Mouse (Mus musculus) limb, embryonic 15.5 days (tissue): ENCODE data around the gene Slc25a41. TPM values are rescaled to one million over a fixed set of nuclear protein-coding genes. Genes with fewer than 3 reads are reported as not detected.

Experiments
- ATAC-seq: fragments of 200-750 bp; cut with Nextera tagmentation; 2 replicates; pipeline ENCODE4 v1.8.0; 2017; ENCODE audit warnings: low read depth, moderate TSS enrichment; ENCODE audit not compliant: insufficient number of reproducible peaks, low FRiP score, low TSS enrichment
- H3K27ac ChIP-seq: fragments of 300-500 bp; sonication (generic); 2 replicates; pipeline ENCODE4 v1.5.1; 2015; ENCODE audit warnings: moderate library complexity, mild to moderate bottlenecking, inconsistent platforms
- H3K27me3 ChIP-seq: fragments of 300-500 bp; sonication (generic); 2 replicates; pipeline ENCODE4 v1.6.1; 2015; ENCODE audit warnings: inconsistent platforms
- H3K36me3 ChIP-seq: fragments of 300-500 bp; sonication (generic); 2 replicates; pipeline ENCODE4 v1.6.1; 2015; ENCODE audit warnings: inconsistent platforms
- H3K4me1 ChIP-seq: fragments of 300-500 bp; sonication (generic); 2 replicates; pipeline ENCODE4 v1.6.1; 2015; ENCODE audit warnings: inconsistent platforms
- H3K4me2 ChIP-seq: fragments of 300-500 bp; sonication (generic); 2 replicates; pipeline ENCODE4 v1.6.1; 2015; ENCODE audit warnings: mild to moderate bottlenecking, inconsistent platforms
- H3K4me3 ChIP-seq: fragments of 300-500 bp; sonication (generic); 2 replicates; pipeline ENCODE4 v1.5.1; 2015; ENCODE audit warnings: mild to moderate bottlenecking, inconsistent platforms
- H3K9ac ChIP-seq: fragments of 300-500 bp; sonication (generic); 2 replicates; pipeline ENCODE4 v1.6.1; 2015; ENCODE audit warnings: inconsistent platforms
- H3K9me3 ChIP-seq: fragments of 300-500 bp; sonication (generic); 2 replicates; pipeline ENCODE4 v1.6.1; 2016; ENCODE audit warnings: inconsistent platforms
- WGBS: fragments of 180-500 bp; shearing (Covaris S2); methylation state at CpG from one replicate; pipeline ENCODE4 v1.1.7; 2015; 5-methylcytosine and 5-hydroxymethylcytosine counted together
- polyA plus RNA-seq: library from polyadenylated mRNA; unstranded; fragments of >200 nt; fragmentation: Nextera tagmentation; extraction: Ambion mirVana; gene quantifications from 2 replicates; pipeline ENCODE4 v1.2.1, GENCODE M21; 2015

The Slc25a41 gene
- polyA plus RNA-seq, 1 experiment from 2014 or later: not detected

DNA sequence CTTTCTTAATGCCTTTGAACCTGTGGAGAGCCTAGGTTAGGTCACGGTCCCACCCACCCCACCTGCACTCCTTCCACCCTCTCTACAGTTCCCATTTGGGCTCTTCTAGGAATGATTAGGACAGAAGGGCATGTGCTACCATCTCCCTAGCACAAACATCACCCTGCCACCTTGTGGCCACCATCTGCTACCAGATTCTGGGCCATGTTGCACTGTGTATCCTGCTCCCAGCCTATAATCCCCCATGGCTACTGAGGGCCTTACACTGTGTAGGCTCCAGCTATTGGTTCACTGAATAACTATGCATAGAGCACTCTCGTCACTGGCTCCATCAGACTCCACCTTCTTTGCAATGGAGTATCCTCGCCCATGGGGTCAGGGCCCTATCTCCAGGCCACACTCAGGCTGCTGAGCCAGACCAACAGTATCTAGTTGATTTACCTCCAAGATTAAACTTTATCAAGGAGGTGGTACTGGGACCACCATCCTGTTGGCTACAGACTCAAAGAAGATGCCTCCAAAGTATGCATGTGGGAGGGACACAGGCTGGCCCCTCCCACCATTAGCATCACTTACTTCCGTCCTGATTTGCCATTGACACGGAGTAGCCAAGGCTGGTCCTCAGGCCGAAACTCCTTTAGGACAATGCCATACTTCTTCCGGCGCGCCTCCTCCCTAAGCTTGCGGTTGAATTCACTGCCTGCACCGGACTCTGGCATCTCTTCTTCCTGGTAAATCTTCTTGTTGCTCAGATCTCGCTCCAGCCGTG is 34.1 kb downstream of the Slc25a41 start:
- H3K27ac ChIP-seq: no peak overlapping the region; the same call in 1 of the 2 replicates
- ATAC-seq: no peak
- no peak overlapping the region for H3K4me3 ChIP-seq
- H3K9ac ChIP-seq: no peak overlapping the region
- no peak overlapping the region for H3K4me2 ChIP-seq
- 96% methylated on average over 13 of the region's 13 CpGs for WGBS
- peaks cover 66% of the 10 kb centered on the region for H3K36me3 ChIP-seq
- H3K27me3 ChIP-seq: no peaks in the 10 kb centered on the region
- H3K9me3 ChIP-seq: no peaks in the 10 kb centered on the region
- H3K4me1 ChIP-seq: peaks cover 15% of the 10 kb centered on the region

DNA sequence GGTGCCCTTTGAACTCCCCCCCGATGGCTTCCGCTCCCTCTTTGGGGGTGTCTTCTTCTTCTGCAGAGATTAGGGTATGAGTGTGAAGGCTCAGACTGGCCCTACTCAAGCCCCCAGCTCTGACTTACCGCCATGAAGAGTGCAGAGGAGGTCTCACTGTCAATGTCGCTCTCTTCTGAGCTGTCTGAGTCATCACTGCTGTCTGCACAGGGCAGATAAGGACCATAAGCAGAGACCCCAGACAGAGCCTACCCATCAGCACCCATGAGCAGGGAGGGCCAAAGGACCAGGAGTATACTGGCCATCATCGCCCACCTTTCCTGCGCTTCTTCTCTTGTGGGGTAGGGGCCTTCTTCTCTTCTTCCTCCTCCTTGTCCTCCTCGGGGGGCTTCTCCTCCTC is 37.5 kb downstream of the Slc25a41 start:
- Histone ChIP-seq H3K4me3 (no peak overlapping the region), H3K27me3 (no peaks in the 10 kb centered on the region), H3K9ac (no peak overlapping the region), H3K4me1 (no peaks in the 10 kb centered on the region), H3K36me3 (peaks cover 79% of the 10 kb centered on the region), H3K4me2 (no peak overlapping the region), H3K27ac (no peak overlapping the region), H3K9me3 (no peaks in the 10 kb centered on the region)
- 90% methylated on average over 7 of the region's 7 CpGs for WGBS
- ATAC-seq: no peak

DNA sequence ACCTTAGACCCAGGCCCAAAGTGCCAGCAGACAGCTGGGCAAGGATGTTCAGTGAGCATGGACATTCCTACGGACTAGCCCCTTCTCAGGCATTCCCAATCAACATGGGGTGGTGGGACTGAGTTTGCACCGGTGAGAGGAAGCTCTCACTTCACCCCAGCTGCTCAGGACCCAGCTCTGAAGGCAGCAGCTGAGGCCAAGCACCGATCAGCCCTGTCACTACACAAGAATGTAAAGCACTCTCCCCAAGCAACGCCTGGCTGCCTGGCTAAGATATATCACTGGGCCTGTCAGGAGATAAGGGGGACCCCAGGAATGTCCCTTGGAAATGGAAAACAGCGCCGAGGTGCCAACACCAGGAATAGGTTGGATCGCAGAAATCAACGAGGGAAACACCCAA is 40.2 kb downstream of the Slc25a41 start:
- Histone ChIP-seq H3K27ac (peak overlapping the region; percentile 27; the same call in 1 of the 2 replicates), H3K4me3 (no peak overlapping the region), H3K36me3 (peaks cover 67% of the 10 kb centered on the region), H3K9me3 (no peaks in the 10 kb centered on the region), H3K27me3 (no peaks in the 10 kb centered on the region), H3K4me1 (peaks cover 10% of the 10 kb centered on the region), H3K4me2 (no peak overlapping the region), H3K9ac (no peak overlapping the region)
- WGBS: 59% methylated on average over 8 of the region's 8 CpGs
- no peak for ATAC-seq

DNA sequence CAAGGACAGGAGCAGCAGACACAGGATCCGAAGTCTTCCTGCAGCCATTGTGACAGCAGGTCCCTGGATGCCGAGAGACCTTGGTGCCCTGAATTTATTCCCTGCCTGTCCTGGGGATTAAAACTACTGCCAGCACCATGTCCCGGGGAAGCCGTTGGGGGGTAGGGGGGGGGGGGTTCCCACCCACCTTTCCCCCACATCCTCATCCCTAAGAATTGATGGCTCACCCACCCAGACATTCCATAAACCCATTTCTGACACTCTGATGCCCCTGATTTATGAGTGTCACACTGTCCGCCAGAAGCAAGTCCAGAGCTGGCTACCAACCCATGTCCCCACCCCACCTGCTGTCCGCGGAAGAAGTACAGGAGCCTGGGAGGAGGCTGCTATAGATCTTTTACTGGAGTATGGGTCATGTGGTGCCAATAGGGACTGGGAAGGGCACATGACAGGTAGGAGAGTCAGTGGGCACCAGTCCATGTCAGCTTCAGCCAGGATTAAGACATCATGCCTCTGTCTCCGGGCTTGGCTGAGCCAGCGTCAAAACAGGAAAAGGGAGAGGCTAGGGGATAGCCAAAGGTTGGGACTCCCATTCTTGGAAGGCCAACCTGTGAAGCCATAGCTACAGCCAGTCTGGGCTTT is 41.4 kb downstream of the Slc25a41 start, which contains the start of gene Pspn:
Gene Pspn (minus strand): TSS at position 51 of the 642 bp plus-strand sequence.
- no peaks in the 10 kb centered on the region for H3K9me3 ChIP-seq
- 80% methylated on average over 9 of the region's 9 CpGs for WGBS
- no peak within 1 kb of the TSS for H3K4me2 ChIP-seq
- no peaks in the 10 kb centered on the region for H3K27me3 ChIP-seq
- no peak within 1 kb of the TSS for H3K27ac ChIP-seq
- H3K4me1 ChIP-seq: peaks cover 10% of the 10 kb centered on the region
- H3K36me3 ChIP-seq: peaks cover 67% of the 10 kb centered on the region
- H3K9ac ChIP-seq: no peak within 1 kb of the TSS
- H3K4me3 ChIP-seq: no peak within 1 kb of the TSS
- ATAC-seq: no peak

DNA sequence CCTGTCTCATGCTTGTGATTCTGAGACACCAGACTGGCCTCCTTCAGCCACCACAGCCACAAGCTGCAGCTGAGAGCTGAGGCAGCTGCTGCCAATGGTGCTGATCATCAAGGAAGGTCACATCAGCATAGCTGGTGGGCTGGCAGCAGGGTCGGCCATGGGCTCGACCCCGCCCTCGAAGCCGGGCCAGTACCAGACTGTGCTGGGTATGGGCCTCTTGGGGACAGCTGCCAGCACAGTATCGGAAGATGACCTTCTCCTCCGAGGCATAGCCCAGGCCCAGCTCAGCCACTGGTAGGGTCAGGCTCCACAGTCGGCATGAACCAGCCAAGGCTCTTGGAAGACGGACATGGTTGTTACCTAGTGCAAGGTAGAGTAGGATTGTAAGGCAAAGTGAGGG is 42.0 kb downstream of the Slc25a41 start:
- Histone ChIP-seq H3K27ac (no peak overlapping the region), H3K4me3 (no peak overlapping the region), H3K9me3 (no peaks in the 10 kb centered on the region), H3K4me1 (peaks cover 10% of the 10 kb centered on the region), H3K36me3 (peaks cover 67% of the 10 kb centered on the region), H3K4me2 (no peak overlapping the region), H3K27me3 (no peaks in the 10 kb centered on the region), H3K9ac (no peak overlapping the region)
- 88% methylated on average over 9 of the region's 9 CpGs for WGBS
- no peak for ATAC-seq

DNA sequence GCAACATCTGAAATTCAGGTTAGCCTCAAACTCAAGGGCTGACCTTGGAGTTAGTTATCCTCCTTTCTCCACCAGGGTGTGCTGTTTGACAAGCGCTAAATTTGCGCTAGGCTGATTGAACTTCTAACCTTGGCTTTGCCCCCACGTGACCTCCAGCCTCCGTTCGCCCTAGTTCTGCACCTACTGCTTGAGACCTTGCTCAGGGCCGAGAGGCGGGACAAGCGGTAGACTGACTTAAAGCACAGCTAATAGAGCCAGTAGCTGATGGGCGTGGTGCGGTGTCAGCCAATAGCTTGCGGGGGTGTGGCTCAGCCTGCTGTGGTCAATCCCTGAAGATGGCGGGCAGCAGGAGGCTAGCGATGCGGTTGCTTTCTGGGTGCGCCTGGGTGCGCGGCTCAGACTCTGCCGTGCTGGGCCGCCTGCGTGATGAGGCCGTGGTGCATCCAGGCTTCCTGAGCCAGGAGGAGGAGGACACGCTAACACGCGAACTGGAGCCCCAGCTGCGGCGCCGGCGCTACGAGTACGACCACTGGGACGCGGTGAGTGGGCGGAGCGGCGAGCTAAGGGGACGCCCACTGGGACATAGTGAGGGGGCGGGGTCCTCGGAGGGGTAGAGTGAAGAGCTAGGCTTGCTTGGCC is 44.3 kb downstream of the Slc25a41 start, which contains the start of gene Alkbh7:
Gene Alkbh7 (plus strand): TSS at position 311 of the 639 bp plus-strand sequence.
- WGBS: under 1% methylated on average over 38 of the region's 38 CpGs
- Histone ChIP-seq H3K36me3 (peaks cover 68% of the 10 kb centered on the region), H3K4me2 (peak within 1 kb of the TSS; percentile 70), H3K27me3 (no peaks in the 10 kb centered on the region), H3K9ac (peak within 1 kb of the TSS; percentile 65), H3K4me3 (peak within 1 kb of the TSS; percentile 91), H3K4me1 (peaks cover 10% of the 10 kb centered on the region), H3K27ac (peak within 1 kb of the TSS; percentile 74), H3K9me3 (no peaks in the 10 kb centered on the region)
- ATAC-seq: peak; percentile 98

DNA sequence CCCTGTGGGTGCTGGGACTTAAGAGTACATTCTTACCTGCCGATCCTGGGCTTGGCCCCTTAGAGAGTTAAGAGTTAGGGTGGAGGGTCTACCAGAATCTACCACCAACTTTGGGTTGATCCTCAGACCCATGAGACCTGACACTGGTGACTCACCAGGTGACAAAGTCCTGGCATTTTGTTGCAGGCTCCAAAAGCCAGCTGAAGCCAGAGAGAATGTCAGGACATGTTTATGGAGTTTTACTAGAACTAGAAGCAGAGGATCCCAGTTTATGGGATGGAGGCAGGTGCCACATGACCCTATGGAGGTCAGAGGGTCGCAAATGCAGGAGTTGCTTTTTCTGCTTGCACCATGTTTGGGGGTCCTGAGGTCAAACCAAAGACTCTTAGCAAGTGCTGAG is 44.9 kb downstream of the Slc25a41 start:
- WGBS: 58% methylated on average over 2 of the region's 2 CpGs
- peaks cover 69% of the 10 kb centered on the region for H3K36me3 ChIP-seq
- no peak overlapping the region for H3K27ac ChIP-seq
- H3K9ac ChIP-seq: no peak overlapping the region
- no peaks in the 10 kb centered on the region for H3K27me3 ChIP-seq
- peaks cover 13% of the 10 kb centered on the region for H3K4me1 ChIP-seq
- H3K9me3 ChIP-seq: no peaks in the 10 kb centered on the region
- no peak overlapping the region for H3K4me2 ChIP-seq
- peak overlapping the region; percentile 91 for H3K4me3 ChIP-seq
- no peak for ATAC-seq

DNA sequence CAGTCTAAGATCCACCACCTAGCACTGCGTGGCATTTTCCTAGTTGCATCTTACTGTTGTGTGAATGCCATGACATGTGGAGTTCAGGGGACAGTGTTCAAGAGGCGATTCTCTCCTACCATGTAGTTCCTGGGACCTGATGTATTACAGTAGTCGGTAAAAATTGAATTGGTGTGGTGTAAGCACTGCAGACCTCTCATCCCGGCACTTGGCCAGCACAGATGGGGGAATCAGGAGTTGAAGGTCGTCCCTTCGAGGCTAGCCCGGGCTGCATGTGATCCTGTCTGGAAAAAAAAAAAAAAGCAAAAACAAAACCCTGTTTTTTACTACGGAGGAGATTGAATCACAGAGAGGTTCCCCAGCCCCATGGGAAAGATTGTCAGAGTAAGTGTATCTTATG is 46.4 kb downstream of the Slc25a41 start:
- Histone ChIP-seq H3K9ac (no peak overlapping the region), H3K27ac (no peak overlapping the region), H3K4me3 (no peak overlapping the region), H3K9me3 (no peaks in the 10 kb centered on the region), H3K27me3 (no peaks in the 10 kb centered on the region), H3K4me1 (peaks cover 20% of the 10 kb centered on the region), H3K36me3 (peaks cover 68% of the 10 kb centered on the region), H3K4me2 (no peak overlapping the region)
- WGBS: 91% methylated on average over 8 of the region's 8 CpGs
- ATAC-seq: no peak

DNA sequence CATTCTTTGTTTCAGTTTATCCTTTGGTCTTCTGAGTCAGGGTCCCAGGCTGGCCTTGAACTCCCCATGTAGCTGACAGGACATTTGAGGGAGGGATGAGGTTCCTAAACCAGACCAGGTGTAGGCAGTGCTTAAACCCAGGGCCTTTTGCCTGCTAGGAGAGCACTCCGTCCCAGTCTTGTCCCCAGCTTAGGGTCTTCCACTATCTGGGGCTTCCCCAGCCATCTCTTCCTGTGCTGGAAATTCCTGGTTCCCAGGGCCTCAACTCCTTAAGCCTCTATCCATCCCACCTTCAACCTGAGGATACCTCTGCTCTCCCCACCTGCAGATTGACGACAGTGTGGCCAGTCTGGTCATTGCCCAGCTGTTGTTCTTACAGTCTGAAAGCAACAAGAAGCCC is 50.5 kb downstream of the Slc25a41 start:
- Histone ChIP-seq H3K4me2 (peak overlapping the region; percentile 72), H3K9ac (0 out of 2 replicates have a peak overlapping the region, but pooled peaks have one; percentile 83), H3K4me3 (peak overlapping the region; percentile 85), H3K36me3 (peaks cover 46% of the 10 kb centered on the region), H3K4me1 (peaks cover 12% of the 10 kb centered on the region), H3K9me3 (no peaks in the 10 kb centered on the region), H3K27me3 (no peaks in the 10 kb centered on the region), H3K27ac (no peak overlapping the region)
- WGBS: 71% methylated on average over 2 of the region's 2 CpGs
- no peak for ATAC-seq

DNA sequence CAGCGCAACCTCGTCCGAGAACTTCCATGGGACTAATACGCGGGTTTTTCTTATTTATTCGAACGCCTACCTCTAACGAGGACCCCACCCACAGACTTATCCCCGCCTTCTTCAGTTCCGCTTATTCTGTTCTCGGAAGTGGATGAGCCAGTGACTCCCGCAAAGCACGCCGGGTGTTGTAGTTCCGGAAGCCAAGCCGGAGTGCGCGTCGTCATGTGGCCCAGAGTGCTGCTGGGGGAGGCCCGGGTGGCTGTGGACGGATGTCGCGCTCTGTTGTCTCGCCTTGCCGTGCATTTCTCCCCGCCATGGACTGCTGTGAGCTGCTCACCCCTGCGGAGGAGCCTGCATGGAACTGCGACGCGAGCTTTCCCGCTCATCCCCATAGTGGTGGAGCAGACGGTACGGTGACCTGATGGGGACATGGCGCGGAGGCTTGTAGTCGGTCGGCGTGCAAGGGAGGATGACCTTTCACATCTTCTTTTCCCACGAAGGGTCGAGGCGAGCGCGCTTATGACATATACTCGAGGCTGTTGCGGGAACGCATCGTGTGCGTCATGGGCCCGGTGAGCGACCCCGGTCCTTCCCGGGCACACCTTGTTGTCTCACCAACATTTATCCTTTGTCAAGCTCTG is 51.2 kb downstream of the Slc25a41 start, which contains the start of gene Clpp:
Gene Clpp (plus strand): TSS at position 191 of the 632 bp plus-strand sequence.
- Histone ChIP-seq H3K27ac (peak within 1 kb of the TSS; percentile 78), H3K4me1 (peaks cover 12% of the 10 kb centered on the region), H3K4me2 (peak within 1 kb of the TSS; percentile 72), H3K9me3 (no peaks in the 10 kb centered on the region), H3K9ac (peak within 1 kb of the TSS; percentile 83), H3K36me3 (peaks cover 38% of the 10 kb centered on the region), H3K4me3 (peak within 1 kb of the TSS; percentile 85), H3K27me3 (no peaks in the 10 kb centered on the region)
- under 1% methylated on average over 52 of the region's 52 CpGs for WGBS
- peak; percentile 96 for ATAC-seq

DNA sequence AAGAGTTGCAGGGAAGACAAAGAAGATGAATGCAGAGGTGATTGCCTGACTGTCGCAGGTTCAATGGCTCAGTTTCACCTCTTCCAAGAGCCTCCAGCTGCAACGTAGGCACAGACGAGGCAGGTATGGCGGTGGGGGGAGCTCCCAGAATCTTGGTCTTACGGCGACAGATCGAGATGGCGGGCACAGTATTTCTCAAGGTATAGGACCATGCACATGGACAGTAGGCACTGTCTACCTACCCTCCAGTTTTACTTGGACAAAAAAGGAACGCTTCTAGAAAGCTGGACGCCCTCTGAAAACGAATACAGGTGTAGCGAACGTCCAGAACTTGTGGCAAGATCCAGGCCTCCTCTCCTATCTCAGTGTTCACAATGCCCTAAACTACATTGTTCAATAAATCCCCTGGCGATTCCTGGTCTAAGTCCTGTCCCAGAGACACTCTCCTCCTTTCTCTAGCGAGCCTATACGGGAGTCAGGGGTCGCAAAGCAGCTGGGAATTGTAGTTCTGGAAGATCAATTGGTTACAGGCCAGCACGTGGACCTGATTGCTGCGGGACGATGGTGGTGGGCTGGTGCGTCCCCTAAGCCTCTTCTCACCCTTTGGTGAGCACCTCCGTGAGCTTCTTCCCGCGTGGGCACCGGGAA is 51.9 kb downstream of the Slc25a41 start:
- peaks cover 12% of the 10 kb centered on the region for H3K4me1 ChIP-seq
- no peaks in the 10 kb centered on the region for H3K9me3 ChIP-seq
- H3K36me3 ChIP-seq: peaks cover 32% of the 10 kb centered on the region
- ATAC-seq: peak; percentile 86
- no peaks in the 10 kb centered on the region for H3K27me3 ChIP-seq
- H3K27ac ChIP-seq: peak overlapping the region; percentile 78
- peak overlapping the region; percentile 72 for H3K4me2 ChIP-seq
- peak overlapping the region; percentile 42; the same call in 1 of the 2 replicates for H3K9ac ChIP-seq
- peak overlapping the region; percentile 85 for H3K4me3 ChIP-seq
- 3% methylated on average over 25 of the region's 25 CpGs for WGBS
